ENCODE assay signal across 10 mouse cellular contexts in genomic region chr1:191604690-191605089, GRCm38 (mm10).
"Had no signal": no experiment of that assay in that cellular context is flagged by ENCODE, and none has a peak within 500 bp of the region (broad histone marks: within the 10 kb centered on the region; RNA-seq: fewer than 3 reads in every experiment).

No protein-coding gene starts in this region.

- H3K4me2 ChIP-seq: limb, embryonic 12.5 days; liver, embryonic 13.5 days; midbrain, embryonic 15.5 days; neural tube, embryonic 13.5 days; stomach, embryonic 15.5 days had no signal

- DNase-seq: kidney, adult 2 months; kidney, postnatal 25 days; liver; liver, embryonic 13.5 days; lung, adult 18-20 months; thymus, postnatal 4 days had no signal

- H3K4me3 ChIP-seq: limb, embryonic 12.5 days; liver, embryonic 13.5 days; midbrain, embryonic 15.5 days; neural tube, embryonic 13.5 days; stomach, embryonic 15.5 days had no signal

- H3K9me3 ChIP-seq: limb, embryonic 12.5 days; liver, embryonic 13.5 days; midbrain, embryonic 15.5 days; neural tube, embryonic 13.5 days; stomach, embryonic 15.5 days had no signal

- H3K27ac ChIP-seq: limb, embryonic 12.5 days; liver, embryonic 13.5 days; midbrain, embryonic 15.5 days; neural tube, embryonic 13.5 days; stomach, embryonic 15.5 days had no signal

- ATAC-seq: midbrain, embryonic 15.5 days had no signal

- H3K27me3 ChIP-seq: limb, embryonic 12.5 days; liver, embryonic 13.5 days; midbrain, embryonic 15.5 days; neural tube, embryonic 13.5 days; stomach, embryonic 15.5 days had no signal

- H3K9ac ChIP-seq: limb, embryonic 12.5 days; liver, embryonic 13.5 days; midbrain, embryonic 15.5 days; neural tube, embryonic 13.5 days; stomach, embryonic 15.5 days had no signal

- H3K4me1 ChIP-seq: limb, embryonic 12.5 days; liver, embryonic 13.5 days; midbrain, embryonic 15.5 days; neural tube, embryonic 13.5 days; stomach, embryonic 15.5 days had no signal
